ENCODE assay signal across 8 mouse cellular contexts in genomic region chr2:160911558-160912201, GRCm38 (mm10). TPM values are rescaled to one million over a fixed set of nuclear protein-coding genes. Genes with fewer than 3 reads are reported as not detected.
DNase-seq lines count a peak whose midpoint lies in the region; ATAC-seq lines count a peak whose summit lies in the region.

No protein-coding gene starts in this region.

- DNase-seq in frontal cortex, adult 2 months (ENCODE audit: extremely low spot score in 1 of 2, low spot score in 1 of 2): no peak
- DNase-seq in cerebellum, adult 18-20 months: peak; percentile 34 to 61
- no peak for DNase-seq in heart, embryonic 10.5 days (ENCODE audit: low spot score)
- no peak for DNase-seq in layer of hippocampus, adult 9-10 months (ENCODE audit: low spot score)
- DNase-seq in urinary bladder, adult 18-20 months (ENCODE audit: low spot score in 2 of 2): no peak

- peaks cover 99% of the 10 kb centered on the region for H3K27me3 ChIP-seq in heart, embryonic 10.5 days (ENCODE audit: insufficient read depth, poor library complexity, severe bottlenecking)
- peaks cover 15% of the 10 kb centered on the region; the same call in 1 of the 2 replicates for H3K27me3 ChIP-seq in limb, embryonic 15.5 days
- peaks cover 17% of the 10 kb centered on the region for H3K27me3 ChIP-seq in stomach, embryonic 16.5 days (ENCODE audit: control insufficient read depth, insufficient read depth, low read length)

- 0 out of 2 replicates have a peak, but pooled peaks have one; percentile 17 for ATAC-seq in frontal cortex, adult (ENCODE audit: low TSS enrichment)
- peak; percentile 35 for ATAC-seq in limb, embryonic 15.5 days (ENCODE audit: insufficient number of reproducible peaks, low FRiP score, low TSS enrichment, low read depth)
- ATAC-seq in stomach, embryonic 16.5 days (ENCODE audit: insufficient read depth, low FRiP score): peak; percentile 31; the same call in 1 of the 2 replicates

- H3K9me3 ChIP-seq in heart, embryonic 10.5 days: no peaks in the 10 kb centered on the region
- no peaks in the 10 kb centered on the region for H3K9me3 ChIP-seq in limb, embryonic 15.5 days
- no peaks in the 10 kb centered on the region for H3K9me3 ChIP-seq in stomach, embryonic 16.5 days (replicated peaks; ENCODE audit: control insufficient read depth, low read length)

- no peaks in the 10 kb centered on the region for H3K36me3 ChIP-seq in heart, embryonic 10.5 days
- peaks cover 22% of the 10 kb centered on the region for H3K36me3 ChIP-seq in limb, embryonic 15.5 days
- no peaks in the 10 kb centered on the region for H3K36me3 ChIP-seq in stomach, embryonic 16.5 days (ENCODE audit: control insufficient read depth, insufficient read depth, low read length)

- WGBS in heart, embryonic 10.5 days: 3% methylated on average over 64 of the region's 64 CpGs
- under 1% methylated on average over 63 of the region's 64 CpGs for WGBS in limb, embryonic 15.5 days
- under 1% methylated on average over 59 of the region's 64 CpGs for WGBS in stomach, embryonic 16.5 days

- H3K4me2 ChIP-seq in limb, embryonic 15.5 days: peak overlapping the region; percentile 93
- peak overlapping the region; percentile 83 for H3K4me2 ChIP-seq in stomach, embryonic 16.5 days (ENCODE audit: low read depth, low read length)

- peak overlapping the region; percentile 76 for H3K9ac ChIP-seq in limb, embryonic 15.5 days
- H3K9ac ChIP-seq in stomach, embryonic 16.5 days (ENCODE audit: low read length): peak overlapping the region; percentile 78

- peaks cover 28% of the 10 kb centered on the region for H3K4me1 ChIP-seq in heart, embryonic 10.5 days
- H3K4me1 ChIP-seq in limb, embryonic 15.5 days: peaks cover 55% of the 10 kb centered on the region
- peaks cover 11% of the 10 kb centered on the region; the same call in 1 of the 2 replicates for H3K4me1 ChIP-seq in stomach, embryonic 16.5 days (ENCODE audit: control insufficient read depth, insufficient read depth, low read length)

- peak overlapping the region; percentile 72 for H3K4me3 ChIP-seq in heart, embryonic 10.5 days
- peak overlapping the region; percentile 60 for H3K4me3 ChIP-seq in limb, embryonic 15.5 days
- peak overlapping the region; percentile 51 for H3K4me3 ChIP-seq in stomach, embryonic 16.5 days (replicated peaks; ENCODE audit: low read length)

- H3K27ac ChIP-seq in heart, embryonic 10.5 days: peak overlapping the region; percentile 83
- H3K27ac ChIP-seq in limb, embryonic 15.5 days: peak overlapping the region; percentile 93
- peak overlapping the region; percentile 10; the same call in 1 of the 2 replicates for H3K27ac ChIP-seq in stomach, embryonic 16.5 days (ENCODE audit: low read length)

RNA-seq across cellular contexts. Expression of gene Emilin3, which starts 0.4 kb away (rescaled TPM):
- polyA plus RNA-seq in frontal cortex, adult 2 months (2012; rRNA removed): 0.17 and 0.26 TPM in 2 replicates
- 1.2 and 2.5 TPM in 2 replicates for polyA plus RNA-seq in heart, embryonic 10.5 days (2016; fragmentation: Nextera tagmentation; extraction: Ambion mirVana)
- polyA plus RNA-seq in limb, embryonic 15.5 days (2015; fragmentation: Nextera tagmentation; extraction: Ambion mirVana): 47.6 and 54.6 TPM in 2 replicates
- 22.5 and 25.3 TPM in 2 replicates for polyA plus RNA-seq in stomach, embryonic 16.5 days (2015; fragmentation: Nextera tagmentation; extraction: Ambion mirVana)

RNA-seq across cellular contexts. Expression of gene Lpin3, which starts 31.2 kb away (rescaled TPM):
- 0.76 and 0.80 TPM in 2 replicates for polyA plus RNA-seq in frontal cortex, adult 2 months (2012; rRNA removed)
- 1.9 and 2.4 TPM in 2 replicates for polyA plus RNA-seq in heart, embryonic 10.5 days (2016; fragmentation: Nextera tagmentation; extraction: Ambion mirVana)
- 4.7 and 5.1 TPM in 2 replicates for polyA plus RNA-seq in limb, embryonic 15.5 days (2015; fragmentation: Nextera tagmentation; extraction: Ambion mirVana)
- 17.6 and 26.5 TPM in 2 replicates for polyA plus RNA-seq in stomach, embryonic 16.5 days (2015; fragmentation: Nextera tagmentation; extraction: Ambion mirVana)

RNA-seq across cellular contexts. Expression of gene Zhx3, which starts 38.9 kb away (rescaled TPM):
- polyA plus RNA-seq in frontal cortex, adult 2 months (2012; rRNA removed): 18.7 and 19.2 TPM in 2 replicates
- polyA plus RNA-seq in heart, embryonic 10.5 days (2016; fragmentation: Nextera tagmentation; extraction: Ambion mirVana): 5.9 and 6.1 TPM in 2 replicates
- polyA plus RNA-seq in limb, embryonic 15.5 days (2015; fragmentation: Nextera tagmentation; extraction: Ambion mirVana): 12.2 and 13.3 TPM in 2 replicates
- 9.8 and 10.7 TPM in 2 replicates for polyA plus RNA-seq in stomach, embryonic 16.5 days (2015; fragmentation: Nextera tagmentation; extraction: Ambion mirVana)

Comparison
In these comparisons a context has a peak if more than half of its experiments do, and no peak if none do; other contexts are left out.
1. DNase-seq: peak in cerebellum, adult 18-20 months (2 of 2); none in frontal cortex, adult 2 months (0 of 2), heart, embryonic 10.5 days (single experiment), layer of hippocampus, adult 9-10 months (single experiment) and urinary bladder, adult 18-20 months (0 of 2).
2. H3K27ac ChIP-seq: peak in every context shown above with its lines; median percentile 93 in limb, embryonic 15.5 days; 83 in heart, embryonic 10.5 days; 10 in stomach, embryonic 16.5 days.
3. Peak in every context shown above with its lines, with median percentiles within 50 percentile points of each other: ATAC-seq and H3K4me3 ChIP-seq.